Mouse (Mus musculus): ENCODE measurements around the gene Tmem211. TPM values are rescaled to one million over a fixed set of nuclear protein-coding genes. Genes with fewer than 3 reads are reported as not detected.
A peak's percentile ranks its signal among the peaks of the same experiment; 100 is the strongest.

The Tmem211 gene
- polyA plus RNA-seq, 1 experiment from 2014 or later, result not detected

GRCm38 (mm10) chr5:113199772-113200134 is 27.0 kb upstream of the Tmem211 start:
- Histone ChIP-seq H3K4me3 (ENCODE audit: low read depth, low read length) (no peak overlapping the region), H3K9me3 (ENCODE audit: low read length) (no peaks in the 10 kb centered on the region), H3K27me3 (ENCODE audit: insufficient read depth, low read length) (no peaks in the 10 kb centered on the region), H3K27ac (ENCODE audit: low read depth) (no peak overlapping the region), H3K4me1 (ENCODE audit: insufficient read depth) (peaks cover 3% of the 10 kb centered on the region), H3K4me2 (ENCODE audit: low read depth, low read length) (no peak overlapping the region), H3K36me3 (replicated peaks; ENCODE audit: insufficient read depth, low read length) (no peaks in the 10 kb centered on the region), H3K9ac (replicated peaks) (no peak overlapping the region)
- DNase-seq (no peak), ATAC-seq (no peak)
- WGBS (ENCODE audit: insufficient replicate concordance), result 82% methylated on average over 10 of the region's 10 CpGs
- TF ChIP-seq EP300 (IDR thresholded peaks at IDR 0.05; ENCODE audit: low read depth), result no peak
- no peak for TF ChIP-seq CTCF (IDR thresholded peaks at IDR 0.05; ENCODE audit: low read depth)

- H3K27me3 ChIP-seq (ENCODE audit: insufficient read depth, low read length), result no peaks in the 10 kb centered on the region
- no peaks in the 10 kb centered on the region for H3K36me3 ChIP-seq (replicated peaks; ENCODE audit: insufficient read depth, low read length)
- H3K4me1 ChIP-seq (ENCODE audit: insufficient read depth), result peaks cover 22% of the 10 kb centered on the region
- ATAC-seq, result peak; percentile 24; the same call in 1 of the 2 replicates
- TF ChIP-seq EP300 (IDR thresholded peaks at IDR 0.05; ENCODE audit: low read depth) (no peak), CTCF (IDR thresholded peaks at IDR 0.05; ENCODE audit: low read depth) (no peak)
- H3K9ac ChIP-seq (replicated peaks), result no peak overlapping the region
- no peak for DNase-seq
- no peak overlapping the region for H3K4me3 ChIP-seq (ENCODE audit: low read depth, low read length)
- no peak overlapping the region for H3K4me2 ChIP-seq (ENCODE audit: low read depth, low read length)
- no peaks in the 10 kb centered on the region for H3K9me3 ChIP-seq (ENCODE audit: low read length)
- no peak overlapping the region for H3K27ac ChIP-seq (ENCODE audit: low read depth)
- 82% methylated on average over 9 of the region's 9 CpGs for WGBS (ENCODE audit: insufficient replicate concordance)
Measured at GRCm38 (mm10) chr5:113204193-113204592, 22.5 kb upstream of the Tmem211 start.

DNA sequence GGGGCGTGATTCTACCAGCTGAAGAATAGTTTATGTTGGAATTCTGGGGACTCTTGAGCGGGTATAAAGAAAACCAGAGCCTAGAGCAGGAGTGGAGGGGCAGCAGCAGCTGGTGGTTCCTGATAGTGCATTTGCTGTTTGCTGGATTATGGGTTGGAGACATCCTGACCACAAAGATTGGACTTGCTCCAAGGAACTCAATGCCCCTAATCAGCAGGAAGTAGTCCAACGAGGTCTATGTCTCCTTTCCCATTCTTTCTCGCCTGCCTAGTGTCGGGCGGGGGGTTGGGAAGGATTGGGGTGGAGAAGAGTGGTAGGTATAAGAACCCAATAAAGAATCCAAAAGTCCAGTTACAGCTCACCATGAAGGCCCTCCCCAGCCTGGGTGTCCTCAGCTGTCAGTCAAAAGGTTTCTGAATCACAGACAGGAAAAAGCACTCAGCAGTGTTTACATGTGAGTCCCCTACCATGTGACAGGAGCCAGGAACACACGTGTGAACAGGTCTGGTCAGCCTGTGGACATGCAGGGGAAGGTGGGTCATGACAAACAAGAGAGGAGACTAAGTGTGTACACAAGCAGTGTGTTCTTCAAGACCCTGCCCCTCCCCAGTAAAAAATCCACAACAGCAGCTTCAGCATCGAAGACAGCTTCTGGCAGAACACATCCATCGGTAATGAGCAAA is 19.9 kb upstream of the Tmem211 start:
- Histone ChIP-seq H3K27ac (ENCODE audit: low read depth) (peak overlapping the region; percentile 44; the same call in 1 of the 2 replicates), H3K9ac (replicated peaks) (no peak overlapping the region), H3K4me3 (ENCODE audit: low read depth, low read length) (no peak overlapping the region), H3K27me3 (ENCODE audit: insufficient read depth, low read length) (no peaks in the 10 kb centered on the region), H3K4me2 (ENCODE audit: low read depth, low read length) (no peak overlapping the region), H3K36me3 (replicated peaks; ENCODE audit: insufficient read depth, low read length) (no peaks in the 10 kb centered on the region), H3K9me3 (ENCODE audit: low read length) (no peaks in the 10 kb centered on the region), H3K4me1 (ENCODE audit: insufficient read depth) (peaks cover 29% of the 10 kb centered on the region)
- TF ChIP-seq CTCF (IDR thresholded peaks at IDR 0.05; ENCODE audit: low read depth) (no peak), EP300 (IDR thresholded peaks at IDR 0.05; ENCODE audit: low read depth) (0 out of 2 replicates have a peak, but pooled peaks have one; percentile 31)
- DNase-seq (no peak), ATAC-seq (peak; percentile 62)
- 35% methylated on average over 9 of the region's 9 CpGs for WGBS (ENCODE audit: insufficient replicate concordance)

DNA sequence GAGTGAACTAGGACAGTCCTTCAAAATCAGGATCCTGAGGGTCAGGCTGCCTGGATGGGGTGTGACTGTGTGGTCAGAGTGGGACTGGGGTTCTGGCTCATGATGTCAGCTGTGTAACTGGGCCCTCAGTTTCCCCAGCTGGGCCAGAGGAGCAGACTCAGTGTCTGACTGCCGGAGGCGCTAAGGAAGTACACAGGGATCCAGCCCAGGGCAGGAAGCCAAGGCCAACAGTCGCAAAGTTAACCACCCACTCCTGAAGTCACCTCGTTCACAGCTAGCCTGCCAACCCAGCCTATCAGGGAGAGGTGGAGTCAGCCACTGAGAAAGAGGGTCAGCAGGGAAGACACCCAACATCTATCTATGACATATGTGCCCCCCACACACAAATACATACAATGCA is 18.7 kb upstream of the Tmem211 start:
- 35% methylated on average over 4 of the region's 4 CpGs for WGBS (ENCODE audit: insufficient replicate concordance)

DNA sequence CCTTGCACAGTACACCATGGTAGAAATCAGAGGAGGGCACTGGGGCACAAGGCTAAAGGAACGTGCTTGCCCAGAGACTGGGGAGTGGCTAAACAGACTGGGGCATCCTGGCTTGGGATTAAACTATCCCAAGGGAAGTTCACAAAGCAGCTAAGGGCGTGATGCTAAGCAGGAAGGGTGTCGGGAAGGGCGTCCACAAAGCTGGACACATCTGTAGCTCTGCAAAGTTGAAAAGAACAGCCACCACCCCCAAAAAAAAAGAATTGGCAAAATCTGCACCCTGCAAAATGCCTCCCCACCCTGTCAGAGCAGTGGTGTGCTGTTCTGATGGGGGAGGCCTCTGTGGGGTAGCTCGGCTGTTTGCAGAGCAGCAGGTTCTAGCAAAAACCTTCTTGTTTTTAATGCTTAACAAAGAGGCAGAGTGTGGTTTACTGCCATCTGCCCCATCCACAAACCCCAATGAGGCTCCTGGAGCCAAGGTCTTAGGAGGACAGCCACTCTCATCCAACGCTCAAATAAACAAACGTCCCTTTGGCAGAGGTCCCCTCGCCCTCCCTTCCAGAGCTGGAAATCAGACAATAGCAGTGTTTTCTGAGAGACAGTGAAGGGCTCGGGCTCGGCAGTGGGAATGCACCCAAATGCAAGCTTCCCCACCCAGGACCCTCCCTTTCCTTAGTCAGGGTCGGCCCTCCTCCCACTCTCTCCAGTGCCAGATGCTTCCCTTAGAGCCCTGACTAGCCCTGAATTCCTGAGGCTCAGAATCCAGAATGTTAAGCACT is 17.9 kb upstream of the Tmem211 start:
- no peak for TF ChIP-seq CTCF (IDR thresholded peaks at IDR 0.05; ENCODE audit: low read depth)
- no peak for TF ChIP-seq EP300 (IDR thresholded peaks at IDR 0.05; ENCODE audit: low read depth)
- Histone ChIP-seq H3K9ac (replicated peaks) (no peak overlapping the region), H3K4me3 (ENCODE audit: low read depth, low read length) (no peak overlapping the region), H3K36me3 (replicated peaks; ENCODE audit: insufficient read depth, low read length) (no peaks in the 10 kb centered on the region), H3K27me3 (ENCODE audit: insufficient read depth, low read length) (no peaks in the 10 kb centered on the region), H3K4me2 (ENCODE audit: low read depth, low read length) (no peak overlapping the region), H3K9me3 (ENCODE audit: low read length) (no peaks in the 10 kb centered on the region), H3K4me1 (ENCODE audit: insufficient read depth) (peaks cover 29% of the 10 kb centered on the region), H3K27ac (ENCODE audit: low read depth) (peak overlapping the region; percentile 51)
- ATAC-seq, result no peak
- no peak for DNase-seq
- WGBS (ENCODE audit: insufficient replicate concordance), result 54% methylated on average over 11 of the region's 11 CpGs

More for the DNA sequence above, 18.7 kb upstream of the Tmem211 start:
- Histone ChIP-seq H3K4me1 (ENCODE audit: insufficient read depth) (peaks cover 29% of the 10 kb centered on the region), H3K36me3 (replicated peaks; ENCODE audit: insufficient read depth, low read length) (no peaks in the 10 kb centered on the region), H3K9ac (replicated peaks) (no peak overlapping the region), H3K9me3 (ENCODE audit: low read length) (no peaks in the 10 kb centered on the region), H3K27me3 (ENCODE audit: insufficient read depth, low read length) (no peaks in the 10 kb centered on the region), H3K27ac (ENCODE audit: low read depth) (peak overlapping the region; percentile 0; the same call in 1 of the 2 replicates), H3K4me2 (ENCODE audit: low read depth, low read length) (no peak overlapping the region), H3K4me3 (ENCODE audit: low read depth, low read length) (no peak overlapping the region)
- TF ChIP-seq EP300 (IDR thresholded peaks at IDR 0.05; ENCODE audit: low read depth), result no peak
- no peak for TF ChIP-seq CTCF (IDR thresholded peaks at IDR 0.05; ENCODE audit: low read depth)
- DNase-seq (no peak), ATAC-seq (no peak)

DNA sequence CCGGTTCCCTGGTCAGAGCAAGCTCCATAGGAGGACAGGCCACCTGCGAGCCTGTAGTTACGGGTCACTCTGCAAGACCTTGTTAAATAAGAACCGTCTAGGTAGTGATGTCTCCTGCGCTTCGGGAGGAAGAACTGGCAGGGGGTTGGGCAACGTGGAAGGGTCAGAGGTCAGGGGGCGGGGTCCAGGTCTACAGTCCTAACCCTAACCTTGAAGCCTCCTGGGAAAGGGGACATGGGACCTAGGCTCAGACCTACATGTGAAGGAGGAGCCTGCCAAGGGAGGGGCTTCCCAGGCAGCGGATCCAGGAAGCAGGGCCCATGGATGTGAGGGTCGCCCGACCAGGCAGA is 17.3 kb upstream of the Tmem211 start:
- H3K4me2 ChIP-seq (ENCODE audit: low read depth, low read length), result no peak overlapping the region
- H3K9me3 ChIP-seq (ENCODE audit: low read length), result no peaks in the 10 kb centered on the region
- H3K36me3 ChIP-seq (replicated peaks; ENCODE audit: insufficient read depth, low read length), result no peaks in the 10 kb centered on the region
- TF ChIP-seq CTCF (IDR thresholded peaks at IDR 0.05; ENCODE audit: low read depth) (no peak), EP300 (IDR thresholded peaks at IDR 0.05; ENCODE audit: low read depth) (no peak)
- H3K27me3 ChIP-seq (ENCODE audit: insufficient read depth, low read length), result no peaks in the 10 kb centered on the region
- WGBS (ENCODE audit: insufficient replicate concordance), result 48% methylated on average over 11 of the region's 11 CpGs
- peaks cover 29% of the 10 kb centered on the region for H3K4me1 ChIP-seq (ENCODE audit: insufficient read depth)
- no peak overlapping the region for H3K9ac ChIP-seq (replicated peaks)
- ATAC-seq (no peak), DNase-seq (no peak)
- H3K27ac ChIP-seq (ENCODE audit: low read depth), result peak overlapping the region; percentile 51
- H3K4me3 ChIP-seq (ENCODE audit: low read depth, low read length), result no peak overlapping the region

All from liver, postnatal 0 days (tissue).